9 mouse cellular contexts compared by ENCODE assay signal in genomic region chr2:62341734-62342128, GRCm38 (mm10).
DNase-seq lines count a peak whose midpoint lies in the region; ATAC-seq lines count a peak whose summit lies in the region.
"Had no signal": no experiment of that assay in that cellular context is flagged by ENCODE, and none has a peak within 500 bp of the region (broad histone marks: within the 10 kb centered on the region; RNA-seq: fewer than 3 reads in every experiment).

No protein-coding gene starts in this region.

- H3K4me1 ChIP-seq in neural tube, embryonic 12.5 days: peaks cover 4% of the 10 kb centered on the region; the same call in 1 of the 2 replicates
- peaks cover 14% of the 10 kb centered on the region for H3K4me1 ChIP-seq in forebrain, embryonic 13.5 days
- H3K4me1 ChIP-seq in midbrain, embryonic 11.5 days (ENCODE audit: control insufficient read depth, insufficient read depth, low read length): peaks cover 4% of the 10 kb centered on the region; the same call in 1 of the 2 replicates
- H3K4me1 ChIP-seq in liver, embryonic 11.5 days (replicated peaks; ENCODE audit: control insufficient read depth, insufficient read depth, low read length): no peaks in the 10 kb centered on the region
- H3K4me1 ChIP-seq: megakaryocyte, embryonic 14.5 days had no signal

- no peak for ATAC-seq in neural tube, embryonic 12.5 days (ENCODE audit: low FRiP score, low read depth)
- ATAC-seq in forebrain, embryonic 13.5 days: peak; percentile 55
- peak; percentile 63 for ATAC-seq in midbrain, embryonic 11.5 days (ENCODE audit: low FRiP score)
- no peak for ATAC-seq in liver, embryonic 11.5 days (replicated peaks; ENCODE audit: low FRiP score)

- H3K9me3 ChIP-seq in neural tube, embryonic 12.5 days: no peaks in the 10 kb centered on the region
- no peaks in the 10 kb centered on the region for H3K9me3 ChIP-seq in forebrain, embryonic 13.5 days (replicated peaks)
- no peaks in the 10 kb centered on the region for H3K9me3 ChIP-seq in midbrain, embryonic 11.5 days (ENCODE audit: control insufficient read depth, low read length)
- H3K9me3 ChIP-seq in liver, embryonic 11.5 days (ENCODE audit: control insufficient read depth, low read length): no peaks in the 10 kb centered on the region
- H3K9me3 ChIP-seq: megakaryocyte, embryonic 14.5 days had no signal

- no peaks in the 10 kb centered on the region for H3K36me3 ChIP-seq in neural tube, embryonic 12.5 days
- no peaks in the 10 kb centered on the region for H3K36me3 ChIP-seq in forebrain, embryonic 13.5 days (ENCODE audit: poor library complexity, severe bottlenecking)
- H3K36me3 ChIP-seq in midbrain, embryonic 11.5 days (ENCODE audit: control insufficient read depth, insufficient read depth, low read length): no peaks in the 10 kb centered on the region
- H3K36me3 ChIP-seq in liver, embryonic 11.5 days (ENCODE audit: control insufficient read depth, insufficient read depth, low read length): no peaks in the 10 kb centered on the region

- no peak overlapping the region for H3K4me3 ChIP-seq in neural tube, embryonic 12.5 days
- 0 out of 2 replicates have a peak overlapping the region, but pooled peaks have one; percentile 1 for H3K4me3 ChIP-seq in forebrain, embryonic 13.5 days
- H3K4me3 ChIP-seq in midbrain, embryonic 11.5 days (ENCODE audit: low read depth, low read length): peak overlapping the region; percentile 8; the same call in 1 of the 2 replicates
- no peak overlapping the region for H3K4me3 ChIP-seq in liver, embryonic 11.5 days (ENCODE audit: low read depth, low read length)
- H3K4me3 ChIP-seq: megakaryocyte, embryonic 14.5 days had no signal

- DNase-seq in neural tube, embryonic 10.5 days (ENCODE audit: extremely low spot score, low spot score): no peak
- DNase-seq in midbrain, embryonic 11.5 days (ENCODE audit: low spot score, missing footprints): peak; percentile 90
- DNase-seq in lung, postnatal 4 days: no peak
- DNase-seq in liver: no peak
- DNase-seq in adrenal gland, postnatal 14 days: no peak
- no peak for DNase-seq in liver, embryonic 11.5 days (ENCODE audit: low spot score)

- H3K27me3 ChIP-seq in neural tube, embryonic 12.5 days (replicated peaks): no peaks in the 10 kb centered on the region
- no peaks in the 10 kb centered on the region for H3K27me3 ChIP-seq in forebrain, embryonic 13.5 days
- no peaks in the 10 kb centered on the region for H3K27me3 ChIP-seq in midbrain, embryonic 11.5 days (ENCODE audit: control insufficient read depth, insufficient read depth, low read length)
- no peaks in the 10 kb centered on the region for H3K27me3 ChIP-seq in liver, embryonic 11.5 days (replicated peaks; ENCODE audit: control insufficient read depth, insufficient read depth, low read length)
- H3K27me3 ChIP-seq: megakaryocyte, embryonic 14.5 days had no signal

- no peak overlapping the region for H3K9ac ChIP-seq in neural tube, embryonic 12.5 days
- no peak overlapping the region for H3K9ac ChIP-seq in forebrain, embryonic 13.5 days
- H3K9ac ChIP-seq in midbrain, embryonic 11.5 days (ENCODE audit: low read length): peak overlapping the region; percentile 16; the same call in 1 of the 2 replicates
- no peak overlapping the region for H3K9ac ChIP-seq in liver, embryonic 11.5 days (ENCODE audit: low read depth, low read length)

- H3K4me2 ChIP-seq in neural tube, embryonic 12.5 days (replicated peaks): peak overlapping the region; percentile 32
- peak overlapping the region; percentile 55 for H3K4me2 ChIP-seq in forebrain, embryonic 13.5 days
- peak overlapping the region; percentile 29; the same call in 1 of the 2 replicates for H3K4me2 ChIP-seq in midbrain, embryonic 11.5 days
- no peak overlapping the region for H3K4me2 ChIP-seq in liver, embryonic 11.5 days

- no peak overlapping the region for H3K27ac ChIP-seq in neural tube, embryonic 12.5 days
- H3K27ac ChIP-seq in forebrain, embryonic 13.5 days: peak overlapping the region; percentile 12; the same call in 1 of the 2 replicates
- no peak overlapping the region for H3K27ac ChIP-seq in midbrain, embryonic 11.5 days (ENCODE audit: low read depth, low read length)
- H3K27ac ChIP-seq in liver, embryonic 11.5 days (ENCODE audit: low read depth, low read length): no peak overlapping the region

- WGBS in neural tube, embryonic 12.5 days: 40% methylated on average over 14 of the region's 14 CpGs
- 5% methylated on average over 14 of the region's 14 CpGs for WGBS in forebrain, embryonic 13.5 days
- WGBS in midbrain, embryonic 11.5 days: 17% methylated on average over 14 of the region's 14 CpGs
- WGBS in liver, embryonic 11.5 days: 59% methylated on average over 14 of the region's 14 CpGs

Comparison
In these comparisons a context has a peak if more than half of its experiments do, and no peak if none do; other contexts are left out.
1. ATAC-seq: peak in forebrain, embryonic 13.5 days (single experiment) and midbrain, embryonic 11.5 days (single experiment); none in neural tube, embryonic 12.5 days (single experiment) and liver, embryonic 11.5 days (single experiment).
2. H3K4me3 ChIP-seq: peak in forebrain, embryonic 13.5 days (single experiment) and midbrain, embryonic 11.5 days (single experiment); none in neural tube, embryonic 12.5 days (single experiment) and liver, embryonic 11.5 days (single experiment).